Mouse (Mus musculus) gastrocnemius, postnatal 4 days (tissue): ENCODE results near the gene Plek2. TPM values are rescaled to one million over a fixed set of nuclear protein-coding genes. Genes with fewer than 3 reads are reported as not detected.
A peak's percentile ranks its signal among the peaks of the same experiment; 100 is the strongest.
"Not testable (repeated sequence)": the region's sequence is repeated elsewhere in the genome, so short reads cannot be mapped to it uniquely, and the experiment has no call there.

ENCODE experiments used
- DNase-seq, 2 experiments: peaks; one replicate each; pipeline ENCODE4 v3.0.0; 2021 to 2022; ENCODE audit warnings: low spot score in 2 of 2, mixed read lengths in 2 of 2
- long read RNA-seq, 2 experiments: library from polyadenylated mRNA; stranded (forward); transcript quantifications; one replicate each; pipeline ENCODE4 v2.0.0; 2021
- total RNA-seq, 2 experiments: library from RNA; stranded (reverse); gene quantifications; 2 replicates each; pipeline ENCODE4 v1.2.3; 2021

Plek2 gene
- total RNA-seq: under 1 TPM in 1 of 2 experiments, not detected in 1; 0.29 TPM
- long read RNA-seq, experiment 1, partial matches to known transcripts: 0 of 4 reads
- long read RNA-seq, experiment 1, other reads (novel, unspliced or antisense): 1 of 4 reads
- long read RNA-seq, experiment 2, partial matches to known transcripts: 0 of 1 reads
- long read RNA-seq, experiment 2, other reads (novel, unspliced or antisense): 0 of 1 reads

DNA sequence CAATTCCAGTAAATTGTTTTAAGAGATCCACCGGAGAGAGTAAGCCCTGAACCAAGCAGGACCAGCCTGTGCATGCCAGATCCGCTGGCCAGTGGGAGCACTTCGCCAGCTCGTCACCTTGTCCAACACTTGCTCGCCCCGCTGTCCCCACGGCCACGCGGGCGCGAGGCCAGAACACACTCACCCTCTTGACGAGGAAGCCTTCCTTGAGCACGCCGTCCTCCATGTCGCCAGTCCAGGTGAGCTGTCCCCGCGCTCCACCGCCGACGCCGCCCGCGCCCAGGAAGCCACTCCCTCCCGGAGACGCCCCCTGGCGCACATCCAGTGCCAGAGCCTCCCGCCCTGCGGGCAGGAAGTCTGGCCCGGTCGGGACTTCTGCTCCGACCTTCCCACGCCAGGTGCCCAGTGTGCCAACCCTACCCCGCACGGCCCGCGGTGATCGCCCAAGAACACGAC, at the start of gene Plek2:
TSS of gene Plek2 (minus strand) at position 258 of the 456 bp plus-strand sequence.
- DNase-seq: peak; percentile 32 to 43

DNA sequence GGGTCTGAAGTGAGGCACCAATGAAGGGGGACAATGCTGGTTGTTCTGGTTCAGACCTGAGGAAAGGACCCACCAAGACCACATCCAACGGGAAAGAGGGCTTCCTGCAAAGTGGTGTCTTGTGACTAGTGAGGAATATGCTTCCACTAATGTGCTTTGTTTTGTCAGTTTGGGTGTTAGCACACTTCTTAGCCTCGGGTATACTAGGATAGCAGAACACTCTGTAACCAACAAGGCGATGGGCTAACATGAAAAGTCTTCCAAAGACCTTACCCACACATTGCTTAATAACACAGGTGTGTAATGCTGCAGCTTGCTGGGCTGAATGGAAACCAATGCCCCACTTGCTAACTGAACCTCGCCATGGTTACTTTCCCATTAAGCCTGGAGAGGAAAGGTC, 49.6 kb upstream of the Plek2 start:
- no peak for DNase-seq

GRCm38 (mm10) chr12:78952484-78952883, 45.7 kb upstream of the Plek2 start:
- DNase-seq: no peak

DNA sequence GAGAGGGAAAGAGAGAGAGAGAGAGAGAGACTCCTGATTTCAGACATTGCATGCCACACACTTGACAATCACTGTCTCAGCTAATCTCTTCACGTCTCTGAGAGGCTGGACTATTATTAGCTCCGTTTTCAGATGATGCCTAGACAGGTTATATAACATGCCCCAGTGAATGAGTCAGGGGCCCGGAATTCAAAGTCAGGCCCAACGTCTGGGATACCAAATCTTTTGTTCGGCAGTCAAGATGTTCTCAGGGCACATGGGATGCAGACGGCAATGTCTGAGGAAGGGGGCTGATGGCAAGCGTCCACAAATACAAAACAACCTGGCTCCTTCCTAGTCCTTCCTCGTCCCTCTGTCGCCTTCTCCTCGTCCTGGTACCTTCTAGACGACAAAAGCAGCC, 45.3 kb upstream of the Plek2 start:
- DNase-seq: no peak

DNA sequence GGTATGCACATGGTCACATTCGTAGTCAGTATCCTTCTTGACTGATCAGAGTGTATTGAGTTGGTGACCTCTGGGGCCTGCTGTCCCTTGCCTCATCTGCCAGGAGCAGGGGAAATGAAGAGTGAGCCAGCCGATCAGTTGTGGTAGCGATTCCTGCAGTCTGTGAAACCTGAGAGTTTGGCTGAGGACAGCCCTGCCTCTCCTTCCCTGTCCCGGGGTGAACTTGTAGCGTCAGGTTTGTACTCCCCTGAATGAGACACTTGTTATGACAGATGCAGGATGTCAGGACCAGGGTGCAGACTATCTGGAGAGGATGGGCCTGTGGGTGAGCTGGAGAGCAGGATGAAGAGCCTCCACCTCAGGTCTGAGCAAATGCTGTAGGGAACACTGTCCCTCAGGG, 40.9 kb upstream of the Plek2 start:
- DNase-seq: no peak

DNA sequence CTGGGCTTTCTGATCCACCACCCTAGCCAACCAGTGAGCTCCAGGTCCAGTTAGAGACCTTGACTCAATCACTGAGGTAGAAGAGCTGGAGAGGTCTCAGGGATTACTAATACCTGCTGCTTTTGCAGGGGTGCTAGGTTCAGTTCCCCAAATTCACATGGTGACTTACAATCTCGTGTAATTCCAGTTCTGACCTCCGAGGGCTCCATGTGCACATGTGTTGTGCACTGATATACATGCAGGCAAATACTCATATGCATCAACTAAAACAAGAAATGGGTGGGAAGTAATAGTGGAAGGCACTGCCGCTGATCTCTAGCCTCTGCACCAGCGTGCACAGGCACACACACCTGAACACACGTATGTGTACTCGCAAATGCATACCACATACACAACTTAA, 40.4 kb upstream of the Plek2 start:
- no peak for DNase-seq

DNA sequence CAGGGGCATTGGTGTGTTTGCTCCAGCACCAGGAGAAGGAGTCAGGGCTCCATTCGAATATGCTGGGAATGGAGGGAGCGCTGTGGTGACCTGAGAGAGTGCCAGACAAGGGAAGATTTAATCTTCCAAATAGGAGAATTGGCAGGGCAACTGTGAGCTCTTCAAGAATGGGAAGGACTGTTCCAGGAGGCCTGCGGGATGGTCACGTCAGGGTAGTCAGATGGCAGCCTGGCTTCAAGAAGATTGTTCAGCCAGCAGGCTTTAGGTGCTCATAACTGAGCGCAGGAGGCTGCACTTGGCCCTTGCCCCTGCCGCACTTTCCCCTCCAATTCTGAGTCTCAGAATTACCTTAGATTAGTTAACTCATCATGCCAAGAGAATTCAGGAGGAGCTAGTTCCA, 36.2 kb upstream of the Plek2 start:
- DNase-seq: no peak

GRCm38 (mm10) chr12:78940081-78940480, 33.3 kb upstream of the Plek2 start:
- no peak for DNase-seq

DNA sequence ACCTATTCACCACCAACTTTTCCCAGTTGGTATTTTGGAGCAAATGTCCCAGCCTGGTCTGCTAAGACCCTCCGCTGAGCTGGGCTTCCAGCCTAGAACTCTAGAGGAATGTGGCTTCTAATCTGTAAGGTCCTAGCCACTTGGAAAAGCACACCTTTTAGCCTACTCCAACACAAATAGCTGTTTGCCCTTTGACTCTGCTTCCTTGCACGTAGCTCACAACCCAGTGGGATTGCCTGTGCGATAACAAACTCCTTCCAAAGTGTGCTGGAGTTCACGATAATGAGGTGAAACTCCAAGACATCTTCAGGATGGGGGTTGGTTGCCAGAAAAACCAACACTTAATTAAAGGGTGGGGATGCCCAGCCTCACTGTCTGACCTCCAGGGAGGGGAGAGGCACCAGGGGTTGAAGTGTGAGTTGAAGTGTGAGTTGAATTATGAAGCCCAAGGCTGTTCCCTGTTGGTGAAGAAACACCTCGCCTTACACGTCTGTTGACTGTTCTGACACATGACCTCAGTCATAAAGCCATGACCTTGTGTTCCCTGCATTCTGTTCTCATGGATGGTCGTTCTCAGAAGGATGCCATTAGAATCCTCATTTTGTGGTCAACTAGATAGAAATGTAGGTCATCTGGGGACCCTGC, 32.8 kb upstream of the Plek2 start:
- DNase-seq: no peak

DNA sequence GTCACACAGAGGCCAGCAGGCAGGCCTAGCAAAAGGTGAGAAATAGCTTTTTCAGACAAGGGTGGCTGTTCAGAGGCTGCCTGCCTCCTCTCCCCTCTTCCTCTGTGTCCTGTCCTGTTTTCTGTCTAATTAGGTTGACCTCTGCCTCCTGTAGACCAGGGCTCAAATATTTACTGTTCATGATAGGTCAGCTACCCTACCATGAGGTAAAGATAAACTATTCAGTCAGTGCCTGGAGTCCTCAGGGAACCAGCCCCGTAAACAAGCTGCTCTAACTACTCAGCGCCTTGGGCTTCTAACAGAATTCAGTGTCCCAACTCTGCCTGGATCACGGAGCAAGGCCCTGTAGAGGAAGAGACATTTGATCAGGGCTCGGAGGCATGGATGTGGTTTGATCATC, 29.7 kb upstream of the Plek2 start:
- no peak for DNase-seq

DNA sequence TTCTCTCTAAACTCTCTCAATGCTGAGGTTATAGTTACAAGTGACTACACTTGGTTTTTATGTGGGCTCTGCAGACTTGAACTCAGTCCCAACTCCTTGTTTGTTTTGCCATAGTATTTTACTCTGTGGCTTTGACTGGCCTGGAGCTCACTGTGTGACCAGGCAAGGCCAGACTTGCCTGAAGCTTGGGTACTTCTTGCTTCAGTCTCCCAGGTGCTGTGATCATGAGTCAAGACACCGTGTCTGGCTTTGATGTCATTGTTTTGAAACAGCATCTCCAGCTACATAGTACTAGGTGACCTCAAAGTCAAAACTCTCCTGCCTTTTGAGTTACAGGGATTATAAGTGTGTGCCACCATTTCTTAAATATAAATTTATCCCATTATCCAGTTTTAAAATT, 23.1 kb upstream of the Plek2 start:
- DNase-seq: no peak

GRCm38 (mm10) chr12:78927287-78927686, 20.5 kb upstream of the Plek2 start:
- no peak for DNase-seq

GRCm38 (mm10) chr12:78923539-78924189, 16.9 kb upstream of the Plek2 start:
- DNase-seq: no peak

- DNase-seq: not testable (repeated sequence)
These were observed 16.2 kb upstream of the Plek2 start for GRCm38 (mm10) chr12:78922977-78923376.

DNA sequence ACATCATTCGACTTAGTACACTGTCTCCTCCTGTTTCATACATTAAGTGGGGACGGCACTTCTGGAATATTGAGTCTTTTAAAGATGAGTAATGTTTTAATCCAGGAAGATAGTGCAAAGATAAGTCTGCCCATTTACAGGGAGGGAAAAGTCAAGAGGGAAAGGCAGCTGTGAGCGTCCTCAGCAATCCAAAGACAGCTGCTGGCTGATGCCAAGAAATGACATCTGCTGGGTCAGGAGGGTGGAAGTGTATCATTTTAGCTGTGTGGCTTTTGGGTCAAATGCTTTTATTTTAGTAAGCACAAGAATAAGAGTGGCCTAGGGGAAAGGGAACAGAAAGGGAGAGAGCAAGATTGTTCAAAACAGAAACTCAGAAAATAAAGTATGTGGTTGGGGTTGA, 15.3 kb upstream of the Plek2 start:
- no peak for DNase-seq

DNA sequence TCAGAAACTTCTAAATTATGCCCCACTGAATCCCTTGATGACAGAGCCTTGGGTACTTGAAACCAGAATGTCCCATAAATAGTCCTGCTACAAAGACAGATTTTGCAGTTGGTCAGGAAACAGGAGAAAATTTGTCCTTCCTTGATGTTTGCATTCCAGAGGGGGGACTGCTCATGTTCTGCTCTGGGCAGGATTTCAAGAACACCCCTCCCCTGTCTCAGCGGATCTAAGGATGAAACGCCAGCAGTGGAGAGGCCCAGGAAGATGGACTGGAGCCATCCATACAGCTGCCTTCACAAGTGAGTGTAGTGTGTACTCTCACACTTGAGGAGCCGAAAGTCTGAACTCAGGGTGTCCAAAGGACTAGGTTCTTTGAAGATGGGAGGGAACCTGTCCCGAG, 14.7 kb upstream of the Plek2 start:
- DNase-seq: peak in 1 of 2 experiments; percentile 47

DNA sequence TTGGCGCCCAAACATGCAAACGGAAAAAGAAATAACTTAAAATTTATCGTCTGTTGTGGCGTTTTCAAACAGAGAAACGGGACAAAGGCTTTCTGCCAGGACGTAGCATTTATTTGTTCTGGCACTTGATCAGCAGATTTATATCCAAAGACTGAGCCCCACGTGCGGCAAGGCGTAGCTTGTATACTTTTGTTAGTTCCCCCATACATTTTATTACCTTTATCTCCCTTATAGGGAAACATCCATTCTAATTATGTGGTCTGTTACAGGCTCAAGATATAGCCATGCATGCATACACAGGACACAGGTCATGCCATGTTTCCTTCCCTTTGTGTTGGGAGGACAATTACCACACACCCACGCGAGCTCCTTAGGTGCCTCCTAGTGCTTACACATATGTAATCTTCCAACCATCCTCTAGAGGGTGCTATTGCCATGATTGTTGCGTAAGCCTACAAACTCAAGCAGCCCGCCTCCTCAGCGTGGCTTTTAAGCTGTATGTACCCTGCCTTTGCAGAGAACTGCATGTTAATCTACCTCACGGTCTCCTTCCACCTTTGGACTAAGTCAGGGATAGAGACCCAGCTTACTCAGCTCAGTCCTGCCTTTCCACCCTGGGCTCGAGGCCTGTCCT, 12.4 kb upstream of the Plek2 start:
- DNase-seq: peak in 1 of 2 experiments; percentile 44

GRCm38 (mm10) chr12:78918227-78919078, 11.7 kb upstream of the Plek2 start:
- DNase-seq: peak; percentile 46 to 74

DNA sequence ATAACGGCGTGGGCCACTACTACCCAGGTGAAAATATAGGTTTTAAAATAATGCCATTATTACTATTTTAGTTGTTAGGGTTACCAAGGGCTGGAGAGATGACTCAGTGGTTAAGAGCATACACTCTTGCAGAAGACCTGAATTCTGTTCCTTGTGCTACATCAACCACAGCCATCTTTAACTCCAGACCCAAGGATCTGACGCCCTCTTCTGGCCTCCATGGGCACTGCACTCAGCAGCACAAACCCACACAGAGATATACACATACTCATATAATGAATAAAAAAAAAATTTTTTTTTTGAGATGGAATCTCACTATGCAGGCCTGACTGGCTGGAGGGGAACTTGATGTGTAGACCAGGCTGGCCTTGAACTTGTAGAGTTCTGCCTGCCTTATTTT, 9.5 kb upstream of the Plek2 start:
- DNase-seq: no peak

GRCm38 (mm10) chr12:78915561-78915960, 8.8 kb upstream of the Plek2 start:
- no peak for DNase-seq

DNA sequence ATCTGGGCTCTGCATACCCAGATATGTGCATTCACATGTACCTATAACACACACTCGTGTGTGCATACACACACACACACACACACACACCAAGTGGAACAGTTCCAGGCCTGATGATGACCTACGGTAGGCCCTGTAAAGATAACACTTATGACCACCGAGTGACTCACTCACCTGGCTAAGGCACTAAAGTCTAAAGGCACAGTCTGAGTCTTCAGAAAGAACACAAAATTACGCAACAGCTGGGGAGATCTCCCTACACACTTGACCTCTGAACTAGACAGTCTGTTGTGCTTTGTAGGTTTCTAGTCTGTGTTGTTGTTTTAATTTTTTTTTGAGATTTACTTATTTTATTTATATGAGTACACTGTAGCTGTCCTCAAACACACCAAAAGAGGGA, 7.7 kb upstream of the Plek2 start:
- no peak for DNase-seq
